Mouse (Mus musculus) embryonic fibroblast, embryonic 13.5 days (primary cell): ENCODE data around the gene Nme8. TPM values are rescaled to one million over a fixed set of nuclear protein-coding genes. Genes with fewer than 3 reads are reported as not detected.

Experiments used
- H3K27ac ChIP-seq: 2 replicates; pipeline ENCODE4 v1.5.1; 2012; ENCODE audit warnings: low read length, control low read depth, inconsistent platforms; ENCODE audit not compliant: insufficient read depth
- H3K4me1 ChIP-seq: 2 replicates; pipeline ENCODE4 v1.6.1; 2011; ENCODE audit warnings: low read length; ENCODE audit not compliant: control insufficient read depth, insufficient read depth
- H3K4me3 ChIP-seq: 2 replicates; pipeline ENCODE4 v1.5.1; 2011; ENCODE audit warnings: mild to moderate bottlenecking, control low read depth, low read length; ENCODE audit not compliant: insufficient read depth
- CTCF ChIP-seq: IDR thresholded peaks from 2 replicates; pipeline ENCODE4 v1.5.1; 2011; ENCODE audit warnings: mild to moderate bottlenecking, control low read depth, low read length, moderate library complexity, borderline replicate concordance; ENCODE audit not compliant: insufficient read depth
- POLR2A ChIP-seq: IDR thresholded peaks from 2 replicates; pipeline ENCODE4 v1.6.1; 2011; ENCODE audit warnings: low read depth, mild to moderate bottlenecking, control low read depth, low read length, moderate library complexity
- polyA plus RNA-seq: library from polyadenylated mRNA; stranded (reverse); fragments of >200 nt; gene quantifications from 2 replicates; pipeline ENCODE4 v1.2.4, GENCODE M21; 2011; ENCODE audit warnings: low read depth; ENCODE audit not compliant: missing spikeins, insufficient read length

Gene Nme8
- polyA plus RNA-seq, 1 experiment, result not detected

- Histone ChIP-seq H3K4me1 (peaks cover 8% of the 10 kb centered on the region; the same call in 1 of the 2 replicates), H3K4me3 (no peak overlapping the region), H3K27ac (no peak overlapping the region)
- TF ChIP-seq POLR2A (no peak), CTCF (no peak)
Measured at GRCm38 (mm10) chr13:19698524-19699173, 1.1 kb upstream of the Nme8 start.

DNA sequence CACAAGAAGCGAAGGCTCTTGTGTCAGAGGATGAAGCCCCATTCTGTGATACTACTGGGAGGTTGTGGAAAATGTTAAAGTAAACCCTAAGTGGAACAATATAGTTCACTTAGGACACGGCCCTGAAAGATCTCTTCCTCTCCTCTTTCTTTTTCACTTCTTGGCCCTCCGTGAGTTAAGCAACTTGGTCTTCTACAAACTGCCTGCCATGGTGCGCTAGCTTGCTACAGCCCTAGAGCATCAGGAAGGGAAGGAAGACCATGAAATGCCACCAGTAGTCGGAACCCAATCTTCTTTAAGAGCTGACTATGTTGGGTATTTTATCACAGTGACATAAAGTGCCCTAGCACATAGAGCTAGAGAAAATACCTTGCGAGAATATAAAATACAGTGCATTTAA lies 7.2 kb downstream of the Nme8 start:
- Histone ChIP-seq H3K4me1 (peaks cover 2% of the 10 kb centered on the region; the same call in 1 of the 2 replicates), H3K4me3 (no peak overlapping the region), H3K27ac (no peak overlapping the region)
- TF ChIP-seq POLR2A, result no peak
- TF ChIP-seq CTCF, result no peak

GRCm38 (mm10) chr13:19689971-19690370 lies 7.6 kb downstream of the Nme8 start:
- Histone ChIP-seq H3K4me1 (peaks cover 2% of the 10 kb centered on the region; the same call in 1 of the 2 replicates), H3K4me3 (no peak overlapping the region), H3K27ac (no peak overlapping the region)
- TF ChIP-seq POLR2A, result no peak
- TF ChIP-seq CTCF, result no peak

GRCm38 (mm10) chr13:19684007-19684406 lies 13.6 kb downstream of the Nme8 start:
- Histone ChIP-seq H3K4me1 (no peaks in the 10 kb centered on the region), H3K27ac (no peak overlapping the region), H3K4me3 (no peak overlapping the region)
- TF ChIP-seq POLR2A (no peak), CTCF (no peak)

DNA sequence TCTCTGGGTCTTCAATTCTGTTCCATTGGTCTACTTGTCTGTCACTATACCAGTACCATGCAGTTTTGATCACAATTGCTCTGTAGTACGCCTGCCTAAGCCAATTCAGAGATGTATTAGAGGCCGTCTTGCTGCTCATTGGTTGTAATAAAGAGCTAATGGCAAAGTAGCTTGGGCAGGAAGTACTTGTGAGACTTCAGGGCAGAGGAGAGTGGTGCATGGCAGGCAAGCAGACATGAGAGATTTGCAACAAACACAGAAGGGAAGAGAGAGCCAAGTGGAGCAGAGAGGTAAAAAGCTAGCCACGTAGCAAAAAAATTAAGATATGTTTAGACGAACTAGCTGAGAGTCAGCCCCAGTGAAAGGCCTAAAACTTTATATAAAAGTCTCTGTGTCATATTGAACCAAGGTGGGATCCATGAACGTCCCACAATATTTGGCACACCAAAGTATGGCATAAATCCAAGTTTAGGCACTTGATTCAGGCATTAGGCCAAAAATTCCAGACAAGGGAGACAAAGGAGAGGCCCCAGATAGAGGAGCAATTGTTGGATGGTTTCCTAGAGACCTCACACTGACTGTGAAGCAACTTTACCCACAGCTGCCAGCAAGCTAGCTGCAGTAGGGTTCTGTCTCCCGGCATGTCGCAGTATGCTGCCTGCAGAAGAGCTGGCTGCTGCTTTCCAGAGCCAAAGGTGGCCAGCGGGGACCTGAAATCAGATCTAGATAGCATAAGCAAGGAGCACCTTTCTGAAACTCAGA lies 14.5 kb downstream of the Nme8 start:
- Histone ChIP-seq H3K4me1 (no peaks in the 10 kb centered on the region), H3K27ac (no peak overlapping the region), H3K4me3 (no peak overlapping the region)
- no peak for TF ChIP-seq CTCF
- TF ChIP-seq POLR2A, result no peak

DNA sequence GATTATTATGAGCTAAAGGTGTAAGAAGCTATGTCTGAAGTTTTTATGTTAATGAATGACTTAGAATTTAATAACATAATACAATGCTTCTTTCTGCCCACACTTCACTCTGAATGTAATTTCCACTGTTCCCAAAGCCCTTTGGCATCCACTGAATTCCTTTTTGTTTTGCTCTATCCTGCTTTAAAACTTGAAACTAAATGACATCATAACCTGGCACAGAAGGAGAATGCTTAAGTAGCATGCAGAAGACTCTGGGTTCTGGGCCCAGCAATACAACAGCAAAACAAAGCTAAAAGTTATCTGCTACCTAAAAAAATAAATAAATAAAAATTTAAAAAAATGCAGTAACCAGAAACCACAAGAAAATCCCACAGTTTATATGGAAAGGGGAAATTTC lies 23.0 kb downstream of the Nme8 start:
- Histone ChIP-seq H3K4me1 (no peaks in the 10 kb centered on the region), H3K27ac (no peak overlapping the region), H3K4me3 (no peak overlapping the region)
- TF ChIP-seq CTCF (no peak), POLR2A (no peak)

GRCm38 (mm10) chr13:19674025-19674424 lies 23.6 kb downstream of the Nme8 start:
- TF ChIP-seq CTCF (no peak), POLR2A (no peak)
- Histone ChIP-seq H3K27ac (no peak overlapping the region), H3K4me3 (no peak overlapping the region), H3K4me1 (no peaks in the 10 kb centered on the region)

GRCm38 (mm10) chr13:19668355-19669140 lies 29.0 kb downstream of the Nme8 start:
- H3K4me1 ChIP-seq, result no peaks in the 10 kb centered on the region
- H3K27ac ChIP-seq, result no peak overlapping the region
- TF ChIP-seq CTCF (no peak), POLR2A (no peak)
- no peak overlapping the region for H3K4me3 ChIP-seq

- TF ChIP-seq CTCF (no peak), POLR2A (no peak)
- Histone ChIP-seq H3K4me3 (no peak overlapping the region), H3K27ac (no peak overlapping the region)
Measured at GRCm38 (mm10) chr13:19652405-19652804, 45.2 kb downstream of the Nme8 start.

More at GRCm38 (mm10) chr13:19652405-19652804, 45.2 kb downstream of the Nme8 start:
- no peaks in the 10 kb centered on the region for H3K4me1 ChIP-seq
